Mouse (Mus musculus) hindbrain, embryonic 10.5 days (tissue): Measurements from ENCODE around the gene Hspa1b. TPM values are rescaled to one million over a fixed set of nuclear protein-coding genes. Genes with fewer than 3 reads are reported as not detected.

Experiments used
- DNase-seq: peaks from one replicate; pipeline ENCODE4 v3.0.0-alpha.2; 2017; ENCODE audit warnings: low spot score
- H3K27ac ChIP-seq: fragments of 300-500 bp; sonication (generic); 2 replicates; pipeline ENCODE4 v1.5.1; 2016; ENCODE audit warnings: mild to moderate bottlenecking, moderate library complexity
- H3K27me3 ChIP-seq: fragments of 300-500 bp; sonication (generic); 2 replicates; pipeline ENCODE4 v1.6.1; 2016; ENCODE audit warnings: mild to moderate bottlenecking; ENCODE audit not compliant: poor library complexity, insufficient read depth, severe bottlenecking
- H3K36me3 ChIP-seq: fragments of 300-500 bp; sonication (generic); 2 replicates; pipeline ENCODE4 v1.6.1; 2016; ENCODE audit warnings: mild to moderate bottlenecking, moderate library complexity
- H3K4me1 ChIP-seq: fragments of 300-500 bp; sonication (generic); replicated peaks from 2 replicates; pipeline ENCODE4 v1.6.1; 2016; ENCODE audit warnings: mild to moderate bottlenecking
- H3K4me3 ChIP-seq: fragments of 300-500 bp; sonication (generic); 2 replicates; pipeline ENCODE4 v1.5.1; 2016; ENCODE audit warnings: mild to moderate bottlenecking, moderate library complexity
- H3K9me3 ChIP-seq: fragments of 300-500 bp; sonication (generic); 2 replicates; pipeline ENCODE4 v1.6.1; 2016; ENCODE audit warnings: mild to moderate bottlenecking, moderate library complexity
- WGBS: fragments of 180-500 bp; shearing (Covaris S2); methylation state at CpG from one replicate; pipeline ENCODE4 v1.1.7; 2016; 5-methylcytosine and 5-hydroxymethylcytosine counted together
- polyA plus RNA-seq: library from polyadenylated mRNA; unstranded; fragments of >200 nt; fragmentation: Nextera tagmentation; extraction: Ambion mirVana; gene quantifications from 2 replicates; pipeline ENCODE4 v1.2.1, GENCODE M21; 2016

Gene Hspa1b
- polyA plus RNA-seq, 1 experiment from 2014 or later: 0.09 TPM

- Histone ChIP-seq H3K4me1 (peaks cover 14% of the 10 kb centered on the region), H3K4me3 (no peak overlapping the region), H3K27ac (no peak overlapping the region), H3K9me3 (no peaks in the 10 kb centered on the region), H3K27me3 (no peaks in the 10 kb centered on the region), H3K36me3 (no peaks in the 10 kb centered on the region)
- WGBS: 88% methylated on average over 18 of the region's 18 CpGs
- no peak for DNase-seq
Measured at GRCm38 (mm10) chr17:34927306-34928019, 31.6 kb downstream of the Hspa1b start.

- Histone ChIP-seq H3K9me3 (no peaks in the 10 kb centered on the region), H3K4me3 (no peak overlapping the region), H3K4me1 (no peaks in the 10 kb centered on the region), H3K36me3 (no peaks in the 10 kb centered on the region), H3K27ac (no peak overlapping the region), H3K27me3 (no peaks in the 10 kb centered on the region)
- DNase-seq: no peak
- 73% methylated on average over 5 of the region's 5 CpGs for WGBS
Measured at GRCm38 (mm10) chr17:34924258-34924657, 34.8 kb downstream of the Hspa1b start.

- 51% methylated on average over 6 of the region's 6 CpGs for WGBS
- Histone ChIP-seq H3K36me3 (no peaks in the 10 kb centered on the region), H3K4me3 (peak overlapping the region; percentile 2; the same call in 1 of the 2 replicates), H3K27ac (no peak overlapping the region), H3K9me3 (no peaks in the 10 kb centered on the region), H3K4me1 (no peaks in the 10 kb centered on the region), H3K27me3 (no peaks in the 10 kb centered on the region)
- DNase-seq: no peak
Measured at GRCm38 (mm10) chr17:34922939-34923338, 36.1 kb downstream of the Hspa1b start.

GRCm38 (mm10) chr17:34917188-34917587 is 41.9 kb downstream of the Hspa1b start:
- Histone ChIP-seq H3K4me1 (peaks cover 22% of the 10 kb centered on the region), H3K9me3 (no peaks in the 10 kb centered on the region), H3K4me3 (no peak overlapping the region), H3K36me3 (peaks cover 25% of the 10 kb centered on the region), H3K27me3 (no peaks in the 10 kb centered on the region), H3K27ac (no peak overlapping the region)
- DNase-seq: no peak
- 82% methylated on average over 9 of the region's 9 CpGs for WGBS

- Histone ChIP-seq H3K27ac (no peak overlapping the region), H3K36me3 (peaks cover 34% of the 10 kb centered on the region), H3K4me3 (no peak overlapping the region), H3K9me3 (no peaks in the 10 kb centered on the region), H3K27me3 (no peaks in the 10 kb centered on the region), H3K4me1 (peaks cover 22% of the 10 kb centered on the region)
- 87% methylated on average over 5 of the region's 5 CpGs for WGBS
- no peak for DNase-seq
Measured at GRCm38 (mm10) chr17:34916316-34916715, 42.7 kb downstream of the Hspa1b start.

GRCm38 (mm10) chr17:34915410-34915831 is 43.6 kb downstream of the Hspa1b start:
- H3K36me3 ChIP-seq: peaks cover 43% of the 10 kb centered on the region
- H3K27me3 ChIP-seq: no peaks in the 10 kb centered on the region
- peak; percentile 34 for DNase-seq
- H3K4me1 ChIP-seq: peaks cover 22% of the 10 kb centered on the region
- H3K9me3 ChIP-seq: no peaks in the 10 kb centered on the region
- H3K4me3 ChIP-seq: peak overlapping the region; percentile 14; the same call in 1 of the 2 replicates
- 22% methylated on average over 11 of the region's 11 CpGs for WGBS
- H3K27ac ChIP-seq: peak overlapping the region; percentile 30

- Histone ChIP-seq H3K4me1 (peaks cover 22% of the 10 kb centered on the region), H3K4me3 (peak within 1 kb of the TSS; percentile 14), H3K27ac (no peak within 1 kb of the TSS), H3K36me3 (peaks cover 56% of the 10 kb centered on the region), H3K9me3 (no peaks in the 10 kb centered on the region), H3K27me3 (no peaks in the 10 kb centered on the region)
- 39% methylated on average over 18 of the region's 18 CpGs for WGBS
- no peak for DNase-seq
Measured at GRCm38 (mm10) chr17:34913930-34914665, 44.9 kb downstream of the Hspa1b start, which contains the start of gene Slc44a4. TSS of gene Slc44a4 (plus strand) at chr17:34914466.

GRCm38 (mm10) chr17:34911945-34912351 is 47.1 kb downstream of the Hspa1b start:
- H3K27me3 ChIP-seq: no peaks in the 10 kb centered on the region
- peaks cover 78% of the 10 kb centered on the region for H3K36me3 ChIP-seq
- no peak overlapping the region for H3K27ac ChIP-seq
- peak; percentile 73 for DNase-seq
- no peaks in the 10 kb centered on the region for H3K9me3 ChIP-seq
- peaks cover 22% of the 10 kb centered on the region for H3K4me1 ChIP-seq
- no peak overlapping the region for H3K4me3 ChIP-seq
- 48% methylated on average over 5 of the region's 5 CpGs for WGBS

GRCm38 (mm10) chr17:34910982-34911381 is 48.1 kb downstream of the Hspa1b start:
- H3K27ac ChIP-seq: no peak overlapping the region
- peaks cover 22% of the 10 kb centered on the region for H3K4me1 ChIP-seq
- WGBS: 90% methylated on average over 10 of the region's 10 CpGs
- H3K27me3 ChIP-seq: no peaks in the 10 kb centered on the region
- H3K4me3 ChIP-seq: 0 out of 2 replicates have a peak overlapping the region, but pooled peaks have one; percentile 9
- peaks cover 87% of the 10 kb centered on the region for H3K36me3 ChIP-seq
- H3K9me3 ChIP-seq: no peaks in the 10 kb centered on the region
- no peak for DNase-seq

Other genes starting within 250 kb of the Hspa1b start
- gene C4b, start 215.4 kb downstream of the Hspa1b start, polyA plus RNA-seq: not detected in 2 replicates
- not detected in 2 replicates for gene Cyp21a1, start 154.7 kb downstream of the Hspa1b start, polyA plus RNA-seq
- 29.0 and 34.4 TPM in 2 replicates for gene Stk19, start 122.3 kb downstream of the Hspa1b start, polyA plus RNA-seq
- gene Dxo, start 122.2 kb downstream of the Hspa1b start, polyA plus RNA-seq: 83.2 and 83.7 TPM in 2 replicates
- 58.2 and 65.1 TPM in 2 replicates for gene Skiv2l, start 109.0 kb downstream of the Hspa1b start, polyA plus RNA-seq
- gene Nelfe, start 108.8 kb downstream of the Hspa1b start, polyA plus RNA-seq: 137 and 139 TPM in 2 replicates
- 1.9 TPM in 2 replicates for gene Cfb, start 96.7 kb downstream of the Hspa1b start, polyA plus RNA-seq
- gene Zbtb12, start 79.8 kb downstream of the Hspa1b start, polyA plus RNA-seq: 5.2 and 5.6 TPM in 2 replicates
- 0.14 TPM in 1 of 2 replicates, not detected in the other for gene Gm20547, start 77.2 kb downstream of the Hspa1b start, polyA plus RNA-seq
- gene C2, start 61.0 kb downstream of the Hspa1b start, polyA plus RNA-seq: 0.58 and 1.0 TPM in 2 replicates
- 98.2 and 100 TPM in 2 replicates for gene Ehmt2, start 60.8 kb downstream of the Hspa1b start, polyA plus RNA-seq
- gene Slc44a4, start 44.8 kb downstream of the Hspa1b start, polyA plus RNA-seq: 0.41 TPM in 1 of 2 replicates, not detected in the other
- 16.2 and 20.7 TPM in 2 replicates for gene Neu1, start 28.0 kb downstream of the Hspa1b start, polyA plus RNA-seq
- gene Gm20481, start 10.7 kb upstream of the Hspa1b start, polyA plus RNA-seq: 0.42 TPM in 1 of 2 replicates, not detected in the other
- gene Hspa1a, start 12.9 kb upstream of the Hspa1b start, polyA plus RNA-seq: 0.90 and 1.7 TPM in 2 replicates
- gene Hspa1l, start 13.5 kb upstream of the Hspa1b start, polyA plus RNA-seq: 0.76 and 0.78 TPM in 2 replicates
- 278 and 314 TPM in 2 replicates for gene Lsm2, start 22.6 kb upstream of the Hspa1b start, polyA plus RNA-seq
- 176 and 199 TPM in 2 replicates for gene Vars, start 41.7 kb upstream of the Hspa1b start, polyA plus RNA-seq
- gene Vwa7, start 57.3 kb upstream of the Hspa1b start, polyA plus RNA-seq: 0.10 and 0.24 TPM in 2 replicates
- 5.2 and 5.6 TPM in 2 replicates for gene Sapcd1, start 68.8 kb upstream of the Hspa1b start, polyA plus RNA-seq
- gene Msh5, start 87.5 kb upstream of the Hspa1b start, polyA plus RNA-seq: 3.9 and 6.4 TPM in 2 replicates
- gene Clic1, start 90.7 kb upstream of the Hspa1b start, polyA plus RNA-seq: 232 and 239 TPM in 2 replicates
- 536 and 664 TPM in 2 replicates for gene Ddah2, start 99.8 kb upstream of the Hspa1b start, polyA plus RNA-seq
- 0.20 and 0.27 TPM in 2 replicates for gene Ly6g6c, start 106.2 kb upstream of the Hspa1b start, polyA plus RNA-seq
- 0.76 and 1.1 TPM in 2 replicates for gene Mpig6b, start 106.9 kb upstream of the Hspa1b start, polyA plus RNA-seq
- gene Ly6g6e, start 117.7 kb upstream of the Hspa1b start, polyA plus RNA-seq: 0.76 and 0.97 TPM in 2 replicates
- 2.1 and 2.4 TPM in 2 replicates for gene Ly6g6d, start 118.8 kb upstream of the Hspa1b start, polyA plus RNA-seq
- 0.67 and 0.80 TPM in 2 replicates for gene Ly6g6f, start 126.4 kb upstream of the Hspa1b start, polyA plus RNA-seq
- gene Abhd16a, start 130.0 kb upstream of the Hspa1b start, polyA plus RNA-seq: 58.2 and 67.1 TPM in 2 replicates
- not detected in 2 replicates for gene Ly6g5c, start 149.0 kb upstream of the Hspa1b start, polyA plus RNA-seq
- gene Ly6g5b, start 156.2 kb upstream of the Hspa1b start, polyA plus RNA-seq: 0.90 and 1.7 TPM in 2 replicates
- 33.1 and 33.5 TPM in 2 replicates for gene Gpank1, start 162.2 kb upstream of the Hspa1b start, polyA plus RNA-seq
- 303 and 328 TPM in 2 replicates for gene Csnk2b, start 162.8 kb upstream of the Hspa1b start, polyA plus RNA-seq
- gene D17H6S53E, start 167.1 kb upstream of the Hspa1b start, polyA plus RNA-seq: 10.0 and 10.2 TPM in 2 replicates
- gene Apom, start 172.8 kb upstream of the Hspa1b start, polyA plus RNA-seq: 0.16 and 0.49 TPM in 2 replicates
- gene Bag6, start 175.9 kb upstream of the Hspa1b start, polyA plus RNA-seq: 70.3 and 77.6 TPM in 2 replicates
- gene Prrc2a, start 205.7 kb upstream of the Hspa1b start, polyA plus RNA-seq: 193 and 221 TPM in 2 replicates
- gene Aif1, start 216.8 kb upstream of the Hspa1b start, polyA plus RNA-seq: 4.2 and 6.5 TPM in 2 replicates
- 4.8 and 11.9 TPM in 2 replicates for gene Lst1, start 229.2 kb upstream of the Hspa1b start, polyA plus RNA-seq
- 0.17 and 0.19 TPM in 2 replicates for gene Ltb, start 235.2 kb upstream of the Hspa1b start, polyA plus RNA-seq
- not detected in 2 replicates for gene Tnf, start 242.8 kb upstream of the Hspa1b start, polyA plus RNA-seq
- gene Lta, start 246.1 kb upstream of the Hspa1b start, polyA plus RNA-seq: not detected in 2 replicates